Mouse (Mus musculus) thymus, adult 2 months (tissue): ENCODE results near the gene Rdh16.
"Not testable (repeated sequence)": the region's sequence is repeated elsewhere in the genome, so short reads cannot be mapped to it uniquely, and the experiment has no call there.

Source experiments
- CTCF ChIP-seq: fragments of 200-500 bp; IDR thresholded peaks from 2 replicates; pipeline ENCODE4 v1.5.1; 2012; ENCODE audit warnings: mild to moderate bottlenecking, control low read depth, low read length, moderate library complexity, borderline replicate concordance; ENCODE audit not compliant: control insufficient read depth, poor library complexity, insufficient read depth; ENCODE audit errors: extremely low read depth
- POLR2A ChIP-seq: fragments of 200-500 bp; IDR thresholded peaks from 2 replicates; pipeline ENCODE4 v1.6.1; 2012; ENCODE audit warnings: mild to moderate bottlenecking, low read length, control low read depth, moderate library complexity; ENCODE audit not compliant: control insufficient read depth, poor library complexity, insufficient read depth; ENCODE audit errors: extremely low read depth

DNA sequence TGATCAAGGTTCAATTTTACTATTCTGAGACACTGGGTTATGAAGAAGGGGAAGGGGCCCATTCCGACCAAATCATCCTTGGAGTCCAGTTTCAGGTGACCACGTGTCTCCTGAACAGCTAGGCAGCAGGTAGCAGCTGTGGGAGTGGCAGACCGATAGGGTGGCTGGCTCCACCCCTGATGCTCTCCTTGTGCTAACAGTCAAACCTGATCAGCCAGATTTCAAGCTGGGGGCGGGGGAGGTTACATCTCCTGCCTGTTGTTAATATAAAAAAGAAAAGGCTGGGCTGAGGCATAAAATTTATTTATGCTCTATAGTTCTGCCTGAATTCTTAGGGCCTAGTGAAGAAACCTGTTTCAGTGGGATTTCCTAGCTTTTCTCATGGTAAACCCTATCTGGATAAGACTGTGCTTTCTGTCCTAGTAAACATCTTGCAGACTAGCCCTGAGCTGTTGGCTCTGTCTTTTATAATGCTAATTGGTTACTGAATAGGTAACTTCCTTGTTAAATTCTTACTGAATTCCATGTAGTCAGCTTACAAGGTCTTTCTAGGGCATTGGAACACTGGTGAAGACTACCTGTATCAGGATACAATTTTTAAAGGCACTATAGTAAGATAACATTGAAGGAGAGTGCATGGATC, 16.4 kb downstream of the Rdh16 start:
- not testable (repeated sequence) for TF ChIP-seq POLR2A, CTCF
